Mouse (Mus musculus) liver, embryonic 15.5 days (tissue): ENCODE data around the gene Polr3gl. TPM values are rescaled to one million over a fixed set of nuclear protein-coding genes. Genes with fewer than 3 reads are reported as not detected.
A peak's percentile ranks its signal among the peaks of the same experiment; 100 is the strongest.

Experiments used
- ATAC-seq: fragments of 200-750 bp; cut with Nextera tagmentation; 2 replicates; pipeline ENCODE4 v1.8.0; 2017; ENCODE audit warnings: moderate number of reproducible peaks, mild to moderate bottlenecking, moderate library complexity; ENCODE audit not compliant: insufficient read depth
- H3K27ac ChIP-seq: fragments of 300-500 bp; sonication (generic); replicated peaks from 2 replicates; pipeline ENCODE4 v1.5.1; 2015; ENCODE audit warnings: mild to moderate bottlenecking, inconsistent platforms
- H3K27me3 ChIP-seq: fragments of 300-500 bp; sonication (generic); 2 replicates; pipeline ENCODE4 v1.6.1; 2015; ENCODE audit warnings: mild to moderate bottlenecking, inconsistent platforms
- H3K36me3 ChIP-seq: fragments of 300-500 bp; sonication (generic); replicated peaks from 2 replicates; pipeline ENCODE4 v1.6.1; 2015; ENCODE audit warnings: moderate library complexity, mild to moderate bottlenecking, inconsistent platforms
- H3K4me1 ChIP-seq: fragments of 300-500 bp; sonication (generic); replicated peaks from 2 replicates; pipeline ENCODE4 v1.6.1; 2015; ENCODE audit warnings: inconsistent platforms
- H3K4me2 ChIP-seq: fragments of 300-500 bp; sonication (generic); 2 replicates; pipeline ENCODE4 v1.6.1; 2015; ENCODE audit warnings: moderate library complexity, mild to moderate bottlenecking, inconsistent platforms
- H3K4me3 ChIP-seq: fragments of 300-500 bp; sonication (generic); replicated peaks from 2 replicates; pipeline ENCODE4 v1.5.1; 2015; ENCODE audit warnings: mild to moderate bottlenecking, inconsistent platforms
- H3K9ac ChIP-seq: fragments of 300-500 bp; sonication (generic); 2 replicates; pipeline ENCODE4 v1.6.1; 2015; ENCODE audit warnings: moderate library complexity, mild to moderate bottlenecking, inconsistent platforms
- H3K9me3 ChIP-seq: fragments of 300-500 bp; sonication (generic); replicated peaks from 2 replicates; pipeline ENCODE4 v1.6.1; 2016; ENCODE audit warnings: inconsistent platforms
- WGBS: fragments of 180-500 bp; shearing (Covaris S2); methylation state at CpG from one replicate; pipeline ENCODE4 v1.1.7; 2015; ENCODE audit warnings: mixed read lengths; ENCODE audit not compliant: insufficient replicate concordance; 5-methylcytosine and 5-hydroxymethylcytosine counted together
- polyA plus RNA-seq: library from polyadenylated mRNA; unstranded; fragments of >200 nt; fragmentation: Nextera tagmentation; extraction: Ambion mirVana; gene quantifications from 2 replicates; pipeline ENCODE4 v1.2.1, GENCODE M21; 2015

Gene Polr3gl
- polyA plus RNA-seq = 10.9 and 11.7 TPM in 2 replicates

- under 1% methylated on average over 38 of the region's 38 CpGs for WGBS
- Histone ChIP-seq H3K4me2 (peak within 1 kb of the TSS; percentile 79), H3K27ac (peak within 1 kb of the TSS; percentile 86), H3K36me3 (no peaks in the 10 kb centered on the region), H3K9me3 (no peaks in the 10 kb centered on the region), H3K9ac (peak within 1 kb of the TSS; percentile 74), H3K4me3 (peak within 1 kb of the TSS; percentile 72), H3K4me1 (peaks cover 44% of the 10 kb centered on the region), H3K27me3 (peaks cover 43% of the 10 kb centered on the region)
- peak; percentile 94 for ATAC-seq
Measured at GRCm38 (mm10) chr3:96593790-96594560, at the start of gene Polr3gl. Polr3gl (minus strand) TSS chr3:96594181.

DNA sequence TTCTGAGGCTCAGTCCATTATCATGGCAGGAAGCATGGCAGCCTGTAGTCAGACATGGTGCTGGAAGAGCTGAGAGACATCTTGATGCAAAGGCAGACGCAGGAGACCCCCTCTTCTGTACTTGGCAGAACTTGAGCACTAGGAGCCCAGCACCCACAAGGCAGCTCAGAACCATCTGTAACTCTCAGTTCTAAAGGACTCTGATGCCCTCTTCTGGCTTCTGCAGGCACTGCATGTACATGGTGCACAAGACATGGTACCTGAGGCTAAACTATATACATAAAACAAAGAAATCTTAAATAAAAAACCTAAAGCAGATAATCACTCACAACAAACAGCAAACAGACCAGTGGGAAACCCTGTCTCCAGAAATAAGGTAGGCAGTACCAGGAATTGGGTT is 45.2 kb upstream of the Polr3gl start:
- no peak overlapping the region for H3K27ac ChIP-seq
- 53% methylated on average over 1 of the region's 1 CpGs for WGBS
- H3K4me3 ChIP-seq = no peak overlapping the region
- H3K9ac ChIP-seq = no peak overlapping the region
- H3K9me3 ChIP-seq = no peaks in the 10 kb centered on the region
- no peak for ATAC-seq
- peaks cover 28% of the 10 kb centered on the region for H3K4me1 ChIP-seq
- no peaks in the 10 kb centered on the region for H3K27me3 ChIP-seq
- peaks cover 33% of the 10 kb centered on the region for H3K36me3 ChIP-seq
- no peak overlapping the region for H3K4me2 ChIP-seq

GRCm38 (mm10) chr3:96636448-96636847 is 42.5 kb upstream of the Polr3gl start:
- Histone ChIP-seq H3K27me3 (no peaks in the 10 kb centered on the region), H3K4me2 (peak overlapping the region; percentile 89), H3K27ac (peak overlapping the region; percentile 82; the same call in 1 of the 2 replicates), H3K36me3 (peaks cover 38% of the 10 kb centered on the region), H3K4me1 (peaks cover 38% of the 10 kb centered on the region), H3K9ac (peak overlapping the region; percentile 91), H3K9me3 (no peaks in the 10 kb centered on the region), H3K4me3 (peak overlapping the region; percentile 80)
- whole genome bisulfite sequencing = 41% methylated on average over 11 of the region's 11 CpGs
- ATAC-seq = no peak

GRCm38 (mm10) chr3:96635906-96636305 is 41.9 kb upstream of the Polr3gl start:
- peak overlapping the region; percentile 82 for H3K27ac ChIP-seq
- H3K27me3 ChIP-seq = no peaks in the 10 kb centered on the region
- 0 out of 2 replicates have a peak, but pooled peaks have one; percentile 8 for ATAC-seq
- no peaks in the 10 kb centered on the region for H3K9me3 ChIP-seq
- peaks cover 44% of the 10 kb centered on the region for H3K4me1 ChIP-seq
- peak overlapping the region; percentile 89 for H3K4me2 ChIP-seq
- WGBS = 5% methylated on average over 15 of the region's 15 CpGs
- H3K9ac ChIP-seq = peak overlapping the region; percentile 91
- peaks cover 44% of the 10 kb centered on the region for H3K36me3 ChIP-seq
- H3K4me3 ChIP-seq = peak overlapping the region; percentile 80

- Histone ChIP-seq H3K9me3 (no peaks in the 10 kb centered on the region), H3K27me3 (no peaks in the 10 kb centered on the region), H3K36me3 (peaks cover 43% of the 10 kb centered on the region), H3K27ac (peak within 1 kb of the TSS; percentile 82), H3K4me1 (peaks cover 51% of the 10 kb centered on the region), H3K4me3 (peak within 1 kb of the TSS; percentile 80), H3K4me2 (peak within 1 kb of the TSS; percentile 89), H3K9ac (peak within 1 kb of the TSS; percentile 91)
- 2% methylated on average over 60 of the region's 60 CpGs for WGBS
- peak; percentile 91 for ATAC-seq
Measured at GRCm38 (mm10) chr3:96634928-96635879, 41.2 kb upstream of the Polr3gl start, which contains the start of the genes Pex11b and Gm42957. Pex11b (plus strand) TSS chr3:96635376. Gm42957 (plus strand) TSS chr3:96635474.

DNA sequence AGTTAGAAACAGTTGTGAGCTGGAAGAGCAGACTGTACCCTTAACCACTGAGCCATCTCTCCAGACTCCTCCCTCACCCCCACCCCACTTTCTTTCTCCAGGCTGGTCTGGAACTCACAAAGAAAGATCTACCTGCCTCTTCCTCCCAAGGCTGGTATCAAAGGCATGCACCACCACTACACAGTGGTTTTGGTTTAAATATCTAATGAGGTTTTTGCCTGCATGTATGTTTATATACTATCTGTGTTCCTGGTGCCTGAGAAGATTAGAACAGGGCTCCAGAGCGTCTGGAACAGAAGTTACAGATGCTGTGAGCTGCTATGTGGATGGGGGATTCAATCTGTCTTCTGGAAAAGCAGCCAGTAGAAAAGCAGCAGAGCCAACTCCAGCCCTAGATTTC is 40.0 kb upstream of the Polr3gl start:
- peaks cover 55% of the 10 kb centered on the region for H3K4me1 ChIP-seq
- WGBS = 46% methylated on average over 1 of the region's 1 CpGs
- 0 out of 2 replicates have a peak overlapping the region, but pooled peaks have one; percentile 19 for H3K27ac ChIP-seq
- no peaks in the 10 kb centered on the region for H3K9me3 ChIP-seq
- no peak overlapping the region for H3K4me3 ChIP-seq
- H3K36me3 ChIP-seq = peaks cover 39% of the 10 kb centered on the region
- H3K27me3 ChIP-seq = no peaks in the 10 kb centered on the region
- no peak for ATAC-seq
- H3K4me2 ChIP-seq = no peak overlapping the region
- H3K9ac ChIP-seq = no peak overlapping the region

DNA sequence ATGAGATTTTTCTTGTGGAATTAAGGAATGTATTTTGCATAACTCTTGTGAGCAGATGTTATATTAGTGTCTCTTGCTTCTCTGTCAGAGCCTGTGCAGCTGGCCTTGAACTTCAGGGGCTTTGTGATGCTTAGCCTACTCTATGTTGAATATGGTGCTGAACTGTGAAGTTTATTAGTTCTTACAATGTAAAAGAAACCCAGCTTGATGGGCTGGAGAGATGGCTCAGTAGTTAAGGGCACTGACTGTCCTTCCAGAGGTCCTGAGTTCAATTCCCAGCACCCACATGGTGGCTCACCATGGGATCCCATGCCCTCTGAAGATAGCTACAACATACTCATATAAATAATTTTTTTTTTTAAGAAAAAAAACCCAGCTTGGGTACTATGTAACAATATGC is 38.1 kb upstream of the Polr3gl start:
- Histone ChIP-seq H3K27me3 (no peaks in the 10 kb centered on the region), H3K9me3 (no peaks in the 10 kb centered on the region), H3K4me2 (no peak overlapping the region), H3K36me3 (peaks cover 29% of the 10 kb centered on the region), H3K27ac (no peak overlapping the region), H3K4me1 (peaks cover 58% of the 10 kb centered on the region), H3K4me3 (no peak overlapping the region), H3K9ac (no peak overlapping the region)
- no peak for ATAC-seq

- ATAC-seq = peak; percentile 97
- H3K9ac ChIP-seq = peak within 1 kb of the TSS; percentile 83
- H3K4me2 ChIP-seq = peak within 1 kb of the TSS; percentile 87
- peaks cover 29% of the 10 kb centered on the region for H3K36me3 ChIP-seq
- peak within 1 kb of the TSS; percentile 73 for H3K27ac ChIP-seq
- peak within 1 kb of the TSS; percentile 84 for H3K4me3 ChIP-seq
- H3K9me3 ChIP-seq = no peaks in the 10 kb centered on the region
- no peaks in the 10 kb centered on the region for H3K27me3 ChIP-seq
- WGBS = under 1% methylated on average over 48 of the region's 48 CpGs
- peaks cover 41% of the 10 kb centered on the region for H3K4me1 ChIP-seq
Measured at GRCm38 (mm10) chr3:96629729-96630600, 36.0 kb upstream of the Polr3gl start, which contains the start of gene Rbm8a. Rbm8a (plus strand) TSS chr3:96629933.

GRCm38 (mm10) chr3:96623201-96623600 is 29.2 kb upstream of the Polr3gl start:
- H3K9me3 ChIP-seq = no peaks in the 10 kb centered on the region
- WGBS = 75% methylated on average over 4 of the region's 4 CpGs
- H3K4me2 ChIP-seq = no peak overlapping the region
- ATAC-seq = no peak
- no peak overlapping the region for H3K4me3 ChIP-seq
- H3K36me3 ChIP-seq = peaks cover 15% of the 10 kb centered on the region
- H3K27me3 ChIP-seq = no peaks in the 10 kb centered on the region
- H3K9ac ChIP-seq = no peak overlapping the region
- H3K4me1 ChIP-seq = no peaks in the 10 kb centered on the region
- no peak overlapping the region for H3K27ac ChIP-seq

- WGBS = 72% methylated on average over 3 of the region's 3 CpGs
- Histone ChIP-seq H3K4me3 (no peak overlapping the region), H3K36me3 (peaks cover 6% of the 10 kb centered on the region), H3K4me2 (no peak overlapping the region), H3K9me3 (no peaks in the 10 kb centered on the region), H3K4me1 (0 out of 2 replicates have a peak, but pooled peaks cover 3% of the 10 kb centered on the region), H3K9ac (no peak overlapping the region), H3K27me3 (no peaks in the 10 kb centered on the region), H3K27ac (no peak overlapping the region)
- no peak for ATAC-seq
Measured at GRCm38 (mm10) chr3:96617941-96618340, 24.0 kb upstream of the Polr3gl start.
